Mouse (Mus musculus) left cerebral cortex, adult 9 months (tissue): ENCODE measurements around the gene Serpinb9b.
A peak's percentile ranks its signal among the peaks of the same experiment; 100 is the strongest.

Experiments used
- DNase-seq, 2 experiments: peaks; one replicate each; pipeline ENCODE4 v3.0.0; 2022; ENCODE audit warnings: low spot score in 2 of 2

The Serpinb9b gene

DNA sequence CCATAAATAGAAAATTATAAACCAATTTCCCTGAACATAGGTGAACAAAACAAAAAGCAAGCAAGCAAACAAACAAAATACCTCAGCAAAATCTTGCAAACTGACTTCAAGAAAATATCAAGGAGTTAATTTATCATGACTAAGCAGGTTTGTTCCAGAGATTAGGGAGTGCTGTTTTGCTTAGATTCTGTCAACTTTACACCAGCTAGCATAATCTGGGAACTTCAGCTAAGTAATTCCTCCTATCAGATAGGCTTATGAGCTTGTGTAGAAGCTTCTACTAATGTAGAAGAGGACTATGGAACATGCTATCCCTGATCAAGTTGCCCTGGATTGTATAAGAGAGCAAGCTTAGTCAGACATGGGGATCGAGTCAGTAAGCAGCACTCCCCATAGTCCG is 20.0 kb downstream of the Serpinb9b start:
- DNase-seq: no peak

DNA sequence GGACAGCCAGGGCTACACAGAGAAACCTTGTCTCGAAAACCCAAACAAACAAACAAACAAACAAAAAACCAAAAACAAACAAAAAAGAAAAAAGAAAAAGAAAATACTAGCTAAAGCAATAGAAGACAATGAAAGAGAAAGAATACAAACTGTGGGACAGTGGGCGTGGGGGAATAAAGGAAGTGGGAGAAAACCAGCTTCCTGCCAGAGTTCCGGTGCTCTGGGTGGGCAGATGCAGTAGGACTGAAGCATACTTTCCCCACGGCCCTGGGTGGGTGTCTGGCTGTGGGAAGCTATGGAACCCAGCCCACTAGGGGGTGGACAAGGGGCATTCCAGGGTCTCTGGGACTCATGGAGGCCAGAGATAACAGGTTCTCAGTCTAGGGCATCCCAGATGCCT is 21.0 kb downstream of the Serpinb9b start:
- no peak for DNase-seq

DNA sequence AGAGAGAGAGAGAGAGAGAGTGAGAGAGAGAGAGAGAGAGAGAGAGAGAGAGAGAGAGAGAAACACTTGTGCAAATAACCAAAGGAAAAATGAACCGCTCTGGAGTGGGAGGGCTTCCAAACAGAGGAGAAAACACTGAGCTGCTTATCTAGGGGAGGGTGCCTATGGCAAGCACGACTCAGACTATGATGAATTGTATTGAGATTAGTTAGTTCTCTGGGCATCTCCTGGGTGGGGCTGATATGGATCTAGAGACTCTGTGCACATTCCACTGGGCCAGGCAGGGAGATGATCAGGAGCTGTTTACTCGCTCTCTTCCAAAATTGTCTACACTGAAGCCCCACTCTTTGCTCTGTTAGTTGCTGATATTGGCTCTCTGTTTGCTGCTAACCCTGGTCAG is 24.5 kb downstream of the Serpinb9b start:
- DNase-seq: no peak

DNA sequence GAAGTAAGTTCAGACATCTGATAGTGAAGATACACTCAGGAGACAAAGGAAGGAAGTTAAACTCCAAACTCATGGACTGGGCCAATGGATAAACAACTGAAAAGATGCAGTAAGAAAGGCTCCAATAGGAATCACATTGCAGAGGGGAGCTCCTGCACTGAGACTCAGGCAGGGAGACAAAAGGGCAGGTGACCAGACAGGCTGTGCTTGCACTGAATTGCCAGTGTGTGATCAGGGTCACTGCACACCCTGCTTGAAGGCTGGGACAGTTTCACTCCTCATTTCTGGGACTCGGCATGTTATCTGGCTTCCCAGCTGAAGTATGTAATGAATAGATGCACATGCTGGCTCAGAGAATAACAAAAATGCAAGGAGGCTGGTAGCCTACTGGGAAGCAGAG is 35.8 kb downstream of the Serpinb9b start:
- no peak for DNase-seq

DNA sequence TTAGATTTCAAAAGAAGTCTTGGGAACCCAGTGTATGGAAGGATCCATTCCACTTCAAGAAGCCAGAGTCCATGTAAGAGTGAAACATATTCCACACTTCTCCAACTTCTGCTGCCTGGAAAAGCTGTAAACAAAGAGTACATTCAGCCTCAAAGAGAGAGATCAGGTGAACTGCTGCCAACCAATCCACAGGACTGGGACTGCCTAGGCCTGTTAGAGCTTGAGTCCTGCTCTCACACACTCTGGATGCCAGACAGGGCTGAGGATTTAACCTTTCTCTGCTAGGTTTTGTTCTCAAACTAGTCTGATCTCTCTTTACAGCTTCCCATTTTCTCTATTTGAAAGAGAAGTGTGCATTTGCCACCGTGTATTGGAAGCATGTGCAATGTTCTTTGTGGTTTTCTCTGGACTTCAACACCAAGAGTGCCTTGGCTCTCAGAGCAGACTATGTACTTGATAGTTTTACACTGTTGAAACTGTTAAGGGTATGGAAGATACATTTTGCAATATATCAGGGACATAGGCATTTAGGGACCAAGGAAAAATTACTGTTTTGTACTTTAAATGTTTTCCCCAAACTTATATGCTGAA is 40.3 kb downstream of the Serpinb9b start:
- DNase-seq: no peak

DNA sequence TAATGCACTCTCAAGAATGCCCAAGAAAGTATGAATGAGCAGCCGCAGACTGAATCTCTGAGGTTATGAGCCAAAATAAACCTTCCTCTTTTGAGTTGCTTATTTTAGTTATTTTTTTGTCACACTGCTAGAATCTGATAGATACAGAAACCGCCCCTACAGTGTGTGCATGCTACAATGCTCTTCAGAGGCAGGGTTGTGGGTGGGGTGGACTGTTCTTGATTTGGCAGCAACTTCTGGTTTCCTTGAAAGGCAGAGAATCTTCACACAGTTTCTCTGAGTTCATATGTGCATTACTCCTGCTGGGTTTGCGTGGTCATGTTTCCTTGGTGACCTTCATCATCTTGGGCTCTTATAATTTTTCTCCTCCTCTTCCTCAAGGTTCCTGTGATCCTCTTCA is 40.9 kb downstream of the Serpinb9b start:
- peak in 1 of 2 experiments; percentile 44 for DNase-seq

DNA sequence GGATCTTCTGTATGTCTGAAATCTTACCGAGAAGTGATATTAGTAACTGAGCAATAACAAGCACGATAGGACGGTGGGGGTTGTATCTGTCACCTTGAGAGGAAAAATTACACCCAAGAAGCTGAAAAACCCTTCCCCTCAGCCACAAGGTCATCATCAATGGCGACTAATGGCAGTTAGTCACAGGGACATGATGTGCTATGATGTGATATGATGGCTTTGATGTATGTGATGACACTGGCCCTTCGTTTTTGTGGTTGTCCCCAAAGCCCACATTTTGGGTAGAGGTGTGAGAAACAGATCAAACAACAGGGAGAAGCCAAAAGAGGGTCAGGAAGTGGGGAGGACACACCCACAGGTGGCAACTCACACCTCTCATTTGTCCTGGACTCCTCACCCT is 44.6 kb downstream of the Serpinb9b start:
- no peak for DNase-seq

DNA sequence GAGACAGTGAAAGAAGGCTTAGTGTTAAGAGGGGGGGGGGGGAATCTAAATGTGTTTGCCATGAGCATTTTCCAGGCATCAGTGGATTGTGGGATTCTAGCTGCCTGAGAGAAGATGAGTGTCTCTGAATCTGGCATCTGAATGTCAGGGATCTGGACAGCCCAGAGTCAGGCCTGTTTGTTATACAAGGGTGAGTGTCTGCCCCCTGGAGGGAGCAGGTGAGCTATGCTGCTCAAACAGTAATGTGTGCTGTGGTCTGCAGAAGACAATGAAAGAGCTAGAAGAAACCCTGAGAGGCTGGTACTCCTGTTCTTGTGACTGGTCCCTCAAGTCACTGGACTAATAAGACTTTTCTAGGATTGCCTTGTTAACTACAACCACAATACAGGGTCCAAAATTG is 46.8 kb downstream of the Serpinb9b start:
- DNase-seq: no peak

DNA sequence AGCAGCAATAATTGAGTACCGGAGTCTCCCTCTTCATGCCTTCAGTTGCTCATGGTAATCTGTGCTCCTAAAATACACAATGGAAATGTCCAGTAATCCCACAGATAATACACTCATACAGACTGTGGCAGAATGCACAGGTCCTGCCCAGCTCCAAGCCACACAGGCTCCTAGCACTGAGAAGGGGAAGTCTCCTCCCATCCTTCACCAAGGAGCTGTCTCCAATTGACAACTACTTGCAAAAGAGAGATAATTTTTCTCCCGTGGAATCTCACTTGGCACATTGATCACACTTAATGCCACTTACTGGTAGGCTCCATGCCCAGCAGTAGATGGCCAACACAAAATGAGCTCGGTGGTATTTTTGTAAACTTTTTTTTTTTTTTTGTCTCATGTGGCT is 49.0 kb downstream of the Serpinb9b start:
- no peak for DNase-seq

DNA sequence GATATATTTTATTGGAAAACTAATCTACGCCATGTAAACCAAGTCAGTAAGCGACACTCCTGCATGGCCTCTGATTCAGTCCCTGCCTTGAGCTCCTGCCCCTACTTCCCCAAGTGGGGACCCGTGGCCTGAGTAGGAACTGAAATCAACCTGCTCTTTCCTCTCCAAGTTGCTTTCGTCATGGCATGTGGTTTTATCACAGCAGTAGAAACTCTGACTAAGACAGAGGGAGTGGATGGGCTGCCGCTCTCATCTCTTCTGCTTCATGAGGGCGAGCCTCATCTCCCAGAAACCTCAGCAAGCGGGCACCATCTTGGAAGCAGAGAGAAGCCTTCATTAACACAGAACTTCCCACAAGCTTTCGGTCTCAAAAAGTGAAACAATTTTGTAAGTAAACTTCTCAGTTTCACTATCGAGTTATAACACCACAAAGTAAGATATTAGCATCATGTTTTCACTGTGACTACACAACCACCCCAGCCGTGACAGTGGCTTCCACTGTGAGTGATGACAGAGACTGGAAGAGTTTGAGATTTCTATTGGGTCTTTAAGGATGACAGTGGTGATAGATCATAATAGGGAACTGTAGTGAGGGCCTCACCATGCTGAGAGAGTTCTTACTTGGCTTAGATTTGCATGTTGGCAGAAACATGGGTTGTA is 49.9 kb downstream of the Serpinb9b start:
- DNase-seq: no peak

DNA sequence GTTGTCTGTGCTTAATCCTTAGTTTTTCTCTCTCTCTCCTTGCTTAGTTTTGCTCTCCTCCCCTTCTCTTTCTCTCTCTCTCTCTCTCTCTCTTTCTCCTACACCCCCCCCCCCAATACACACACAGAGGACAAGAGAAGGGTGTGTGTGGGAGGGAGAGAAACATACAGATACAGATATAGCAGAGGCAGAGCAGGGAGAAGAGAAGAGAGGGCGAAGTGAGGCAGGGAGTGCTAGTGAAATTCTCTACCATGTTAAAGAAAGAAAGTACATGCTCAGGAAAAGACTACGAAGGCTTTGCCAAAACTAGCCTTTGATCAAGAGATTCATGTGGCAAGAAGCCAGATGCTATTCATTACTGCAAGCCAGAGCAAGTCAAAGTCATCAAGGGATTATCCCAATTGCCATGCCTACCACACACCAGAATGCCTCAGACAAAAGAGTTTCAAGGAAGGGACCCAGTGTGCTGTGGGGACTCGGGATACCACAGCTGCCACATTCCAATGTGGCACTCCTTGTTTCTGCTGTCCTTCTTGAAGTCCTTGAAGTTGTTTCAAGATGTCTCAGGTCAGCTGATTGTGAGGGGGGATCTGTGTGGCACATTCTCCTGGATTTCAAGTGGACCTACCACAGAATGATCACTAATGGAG is 51.0 kb downstream of the Serpinb9b start, which contains the start of gene Serpinb1b:
Gene Serpinb1b, plus strand, starts transcription at position 520 of the 650 bp plus-strand sequence.
- no peak for DNase-seq

DNA sequence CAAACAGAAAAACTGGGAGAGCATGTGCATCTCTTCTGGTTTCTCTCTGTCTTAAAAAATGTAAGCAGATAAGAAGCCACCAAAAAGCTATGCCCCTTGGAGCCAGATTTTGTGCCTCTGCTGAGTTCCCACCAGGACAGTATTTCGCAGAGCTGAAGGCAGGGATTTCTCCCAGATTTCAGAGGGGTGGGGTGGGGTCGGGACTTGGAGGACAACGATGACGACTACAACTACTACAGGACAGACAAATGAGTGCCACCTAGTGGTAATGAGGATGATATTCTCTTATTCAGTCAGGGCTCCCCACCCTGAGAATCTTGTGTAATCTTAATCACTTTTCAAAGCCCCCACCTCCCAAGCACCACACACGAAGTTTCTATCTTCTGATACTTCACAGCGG is 52.2 kb downstream of the Serpinb9b start:
- no peak for DNase-seq

DNA sequence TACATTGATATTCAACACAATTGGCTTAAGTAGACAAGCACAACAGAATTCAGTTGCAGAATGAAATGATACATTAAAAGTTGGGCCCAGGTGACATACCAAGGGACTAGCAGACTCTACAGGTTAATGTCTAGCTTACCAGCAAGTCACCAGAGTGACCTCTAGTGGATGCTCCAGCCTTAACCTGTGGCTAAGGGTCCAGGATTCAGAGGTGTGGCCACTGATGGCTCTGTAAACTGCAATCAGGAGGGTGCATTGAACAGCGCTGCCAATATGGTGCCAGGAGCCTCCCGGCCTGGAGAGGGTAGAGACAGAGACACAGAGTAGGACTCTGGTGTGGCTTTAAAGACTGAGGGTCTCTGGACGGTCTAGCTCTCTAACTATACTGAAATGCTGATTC is 53.1 kb downstream of the Serpinb9b start:
- DNase-seq: no peak

DNA sequence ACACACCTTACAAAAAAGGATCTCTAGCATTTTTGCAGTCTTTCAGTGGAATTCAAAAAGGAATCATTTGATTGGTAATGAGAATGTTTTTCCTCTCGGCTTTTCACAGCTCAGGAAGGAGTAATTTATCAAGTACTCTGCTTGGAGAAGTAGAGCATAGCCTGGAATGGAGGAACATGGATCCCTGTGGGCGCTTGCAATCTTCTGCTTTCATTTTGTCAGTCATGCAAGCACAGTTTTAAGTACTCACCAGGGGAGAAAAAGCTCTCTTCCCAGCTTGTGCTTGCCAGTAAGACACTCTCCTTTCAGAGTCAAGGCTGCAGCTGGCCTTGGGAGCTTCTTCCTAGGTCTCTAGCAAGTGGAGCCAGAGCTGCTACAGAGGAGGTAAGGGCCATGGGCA is 56.6 kb downstream of the Serpinb9b start:
- no peak for DNase-seq

DNA sequence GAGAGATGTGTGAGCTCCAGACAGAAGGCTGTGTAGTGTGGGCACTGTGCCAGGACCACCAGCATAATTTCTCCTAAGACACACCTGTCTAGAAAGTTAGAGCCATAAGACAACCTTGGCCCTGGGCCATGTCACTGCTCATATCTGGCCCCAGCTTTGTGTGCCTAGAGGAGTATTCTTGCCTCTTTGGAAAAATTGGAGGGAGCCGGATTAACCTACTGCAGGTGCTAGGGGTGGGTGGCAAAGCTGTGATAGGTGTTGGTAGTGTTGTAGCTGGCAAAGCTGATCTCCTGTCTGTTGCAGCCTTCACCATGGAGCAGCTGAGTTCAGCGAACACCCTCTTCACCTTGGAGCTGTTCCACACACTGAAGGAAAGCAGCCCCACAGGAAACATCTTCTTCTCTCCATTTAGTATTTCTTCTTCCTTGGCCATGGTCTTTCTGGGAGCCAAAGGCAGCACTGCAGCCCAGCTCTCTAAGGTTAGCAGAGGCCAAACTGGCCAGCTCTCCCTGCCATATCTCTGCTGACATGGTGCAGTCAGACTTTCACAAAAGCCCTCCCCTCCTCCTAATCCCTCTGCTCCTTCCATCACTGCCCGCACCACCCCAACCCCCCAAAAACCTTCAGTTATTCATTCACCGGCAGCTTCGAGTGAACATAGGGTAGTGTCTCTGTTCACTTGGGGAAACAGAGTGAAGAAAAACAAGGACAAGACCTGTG is 57.9 kb downstream of the Serpinb9b start:
- peak in 1 of 2 experiments; percentile 23 for DNase-seq

DNA sequence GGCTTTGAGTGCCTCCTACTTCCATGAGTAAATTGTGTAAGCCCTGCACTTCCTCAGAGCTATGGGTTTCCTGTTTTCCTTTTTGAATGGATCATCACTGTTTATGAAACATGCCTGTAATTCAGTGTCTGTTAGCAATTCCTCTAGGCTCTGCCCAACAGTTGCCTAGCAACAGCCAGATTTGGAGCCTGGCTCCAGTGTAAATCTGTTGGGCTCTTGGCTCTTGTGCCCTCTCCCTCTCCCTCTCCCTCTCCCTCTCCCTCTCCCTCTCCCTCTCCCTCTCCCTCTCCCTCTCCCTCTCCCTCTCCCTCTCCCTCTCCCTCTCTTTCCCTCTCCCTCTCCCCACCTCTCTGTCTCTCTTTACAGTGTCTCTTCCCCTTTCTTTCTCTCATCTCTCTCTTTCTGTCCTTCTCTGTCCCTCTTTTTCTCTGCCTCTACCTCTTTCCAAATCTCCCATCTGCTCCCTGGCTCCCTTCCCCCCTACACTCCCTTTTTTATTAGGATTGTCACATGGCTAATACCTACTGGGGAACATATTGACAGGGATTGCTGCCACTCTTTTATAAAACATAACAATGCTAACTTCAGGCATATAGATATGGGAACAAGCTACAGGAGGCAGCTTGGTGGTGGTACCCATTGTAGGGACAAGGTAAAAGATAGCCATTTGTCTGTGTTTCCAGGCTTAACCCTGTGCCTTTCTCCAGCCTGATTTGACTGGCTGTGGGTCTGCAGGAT is 58.6 kb downstream of the Serpinb9b start:
- DNase-seq: peak in 1 of 2 experiments; percentile 52

DNA sequence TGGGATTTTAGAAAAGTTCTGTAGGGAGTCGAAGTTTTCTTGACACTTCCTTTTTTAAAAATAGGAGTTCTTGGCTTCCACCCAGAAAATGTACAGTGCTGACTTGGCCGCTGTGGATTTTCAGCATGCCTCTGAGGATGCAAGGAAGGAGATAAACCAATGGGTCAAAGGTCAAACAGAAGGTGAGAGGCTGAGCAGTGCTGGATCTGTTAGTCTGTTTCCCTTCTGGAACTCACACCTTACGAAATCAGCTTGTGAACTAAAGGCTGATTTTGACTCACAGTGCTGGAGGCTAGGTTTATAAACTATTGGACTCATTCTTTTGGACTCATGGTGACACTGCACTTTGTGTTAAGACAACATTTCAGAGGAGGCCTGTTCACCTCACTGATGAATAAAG is 62.4 kb downstream of the Serpinb9b start:
- no peak for DNase-seq

DNA sequence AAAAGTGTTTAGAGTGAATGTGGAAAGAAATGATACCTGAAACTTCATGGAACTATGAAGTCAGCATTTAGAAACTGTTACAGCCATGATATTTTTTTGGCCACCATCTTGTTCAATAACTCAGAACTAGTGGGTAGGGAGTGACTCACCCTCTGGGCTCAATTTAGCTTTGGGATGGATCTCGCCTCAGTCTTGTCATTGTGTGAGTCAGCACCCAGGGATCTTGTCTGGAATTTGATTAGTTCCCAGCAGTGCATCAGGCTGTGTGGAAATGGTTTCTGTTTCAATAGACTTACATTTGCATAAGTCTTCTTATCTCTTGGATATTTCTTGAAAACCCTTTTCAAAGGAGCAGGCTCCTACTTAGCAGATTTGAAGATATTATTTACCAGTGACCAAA is 63.3 kb downstream of the Serpinb9b start:
- DNase-seq: peak; percentile 49 to 66

DNA sequence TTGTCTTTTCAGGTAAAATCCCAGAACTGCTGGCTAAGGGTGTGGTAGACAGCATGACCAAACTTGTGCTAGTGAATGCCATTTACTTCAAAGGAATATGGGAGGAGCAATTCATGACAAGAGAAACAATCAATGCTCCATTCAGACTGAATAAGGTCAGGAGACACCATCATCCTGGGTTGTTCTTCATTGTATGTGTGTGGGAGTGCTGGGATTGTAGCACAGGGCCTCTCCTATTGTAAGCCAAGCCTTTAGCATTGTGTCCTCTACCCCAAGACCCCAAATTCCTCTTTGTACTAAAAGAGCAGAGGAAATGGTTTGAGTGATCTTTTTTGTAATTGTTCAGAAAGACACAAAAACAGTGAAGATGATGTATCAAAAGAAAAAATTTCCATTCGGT is 64.1 kb downstream of the Serpinb9b start:
- DNase-seq: no peak
